Mouse (Mus musculus): ENCODE measurements around the gene Smu1.

Gene Smu1

DNA sequence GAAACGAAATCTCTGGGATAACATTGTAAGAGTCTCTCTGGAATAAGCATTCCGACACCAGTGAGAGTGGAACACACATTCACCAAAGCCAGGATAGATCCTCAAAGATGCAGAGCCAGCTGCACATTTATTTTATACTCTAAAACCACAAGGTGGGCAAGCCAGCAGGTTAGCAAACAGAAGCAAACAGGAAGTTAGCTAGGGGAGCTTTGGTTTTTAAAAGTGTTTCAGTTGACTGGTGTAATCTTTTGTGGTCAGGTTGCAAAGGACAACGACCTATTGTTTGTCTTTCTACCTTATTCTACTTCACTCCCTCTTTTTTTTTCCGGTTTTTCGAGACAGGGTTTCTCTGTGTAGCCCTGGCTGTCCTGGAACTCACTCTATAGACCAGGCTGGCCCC, 2.2 kb upstream of the Smu1 start:
- in situ Hi-C loops (cut with MboI; ENCODE audit: low sequenced_read_pairs) = no loop called here

DNA sequence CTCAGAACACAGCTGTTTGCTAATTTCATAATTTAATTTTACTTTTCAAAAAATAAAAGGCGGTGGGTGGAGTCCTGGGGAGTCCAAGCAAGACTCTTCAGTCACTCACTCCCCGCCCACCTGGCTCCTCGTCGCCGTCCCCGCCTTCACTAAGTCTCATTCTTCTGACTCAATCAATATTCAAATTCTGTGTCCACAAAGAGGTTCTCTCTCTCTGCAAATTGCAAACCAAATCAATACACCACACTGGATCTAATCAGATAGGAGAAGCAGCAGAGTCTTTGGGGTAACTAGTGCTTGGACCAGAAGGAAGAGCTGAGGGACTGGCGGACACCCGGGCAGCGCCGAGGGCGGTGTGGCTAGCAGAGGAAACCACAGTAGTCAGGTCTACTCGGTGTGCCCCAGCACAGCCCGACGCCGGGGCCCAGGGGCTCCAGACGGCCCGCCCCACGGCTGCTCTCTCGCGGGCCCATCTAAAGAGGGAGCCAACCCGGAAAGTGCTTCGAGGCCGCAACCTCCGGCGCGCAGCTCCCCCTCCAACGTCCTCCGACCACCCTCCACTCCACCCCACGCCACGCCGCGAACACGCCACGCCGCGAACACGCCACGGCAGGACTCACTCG, 455 bp downstream of the Smu1 start:
- in situ Hi-C loops (cut with MboI; ENCODE audit: low sequenced_read_pairs) = no loop called here

DNA sequence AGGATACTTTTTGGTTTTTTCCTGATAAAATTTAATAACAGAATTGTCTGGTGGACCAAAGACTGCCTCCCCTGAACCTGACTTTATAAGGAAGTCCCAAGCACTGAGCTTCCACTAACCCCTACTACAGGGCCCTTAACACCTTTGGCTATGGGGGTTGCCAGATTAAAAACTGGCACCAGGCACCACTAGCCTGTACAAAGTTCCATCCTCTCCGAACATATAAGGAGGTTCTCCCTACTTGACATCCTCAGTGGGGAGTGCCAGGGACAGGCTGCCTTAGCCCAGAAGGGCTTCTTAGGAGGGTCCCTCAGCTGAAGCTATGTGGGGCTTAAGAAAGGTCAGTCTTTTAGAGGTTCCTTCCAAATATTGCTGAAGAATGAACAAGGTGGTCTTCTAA, 22.4 kb downstream of the Smu1 start:
- in situ Hi-C loops (cut with MboI; ENCODE audit: low sequenced_read_pairs) = no loop called here

DNA sequence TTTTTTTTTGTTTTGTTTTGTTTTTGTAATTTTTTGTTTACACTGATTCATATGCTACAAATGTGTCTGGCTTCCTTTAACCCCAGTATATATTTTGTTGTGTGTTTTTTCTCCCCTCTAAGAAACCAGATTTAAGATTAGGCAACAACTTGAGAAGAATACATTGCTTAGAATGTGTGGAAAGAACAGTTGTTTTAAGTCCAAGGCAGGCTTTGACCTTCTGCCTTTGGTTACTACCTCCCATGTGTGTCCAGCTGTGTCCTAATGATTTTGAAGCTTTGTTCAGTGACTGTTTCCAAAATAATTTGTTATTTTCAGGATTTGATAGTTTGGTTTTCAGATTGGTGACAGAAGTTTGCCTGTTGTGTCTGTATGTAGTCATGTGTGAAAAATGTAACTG, 26.5 kb downstream of the Smu1 start:
- in situ Hi-C loops (cut with MboI; ENCODE audit: low sequenced_read_pairs) = no loop called here

- in situ Hi-C loops (cut with MboI; ENCODE audit: low sequenced_read_pairs) = no loop called here
Observed at GRCm38 (mm10) chr4:40727247-40727646, 30.5 kb downstream of the Smu1 start.

DNA sequence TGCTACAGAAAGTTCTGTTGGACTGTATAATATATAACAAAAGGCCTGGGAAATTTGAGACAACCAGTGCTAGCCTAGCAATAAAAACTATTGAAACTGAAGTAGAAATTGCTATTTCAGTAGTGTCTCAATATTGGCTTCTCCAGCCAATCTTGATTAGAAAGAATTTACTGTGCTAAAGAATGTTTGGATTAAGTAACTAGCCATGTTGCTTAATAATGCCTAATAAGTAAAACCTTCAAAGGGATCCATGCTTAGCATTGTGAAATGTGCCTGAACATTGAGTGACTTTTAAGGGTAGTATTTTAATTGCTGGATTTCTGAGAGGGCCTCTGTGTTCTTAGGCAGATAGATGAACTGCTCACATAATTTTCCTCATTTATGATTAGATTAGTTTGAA, 32.2 kb downstream of the Smu1 start:
- in situ Hi-C loops (cut with MboI; ENCODE audit: low sequenced_read_pairs) = no loop called here

GRCm38 (mm10) chr4:40725141-40725540, 32.6 kb downstream of the Smu1 start:
- in situ Hi-C loops (cut with MboI; ENCODE audit: low sequenced_read_pairs) = no loop called here

- in situ Hi-C loops (cut with MboI; ENCODE audit: low sequenced_read_pairs) = no loop called here
Observed at GRCm38 (mm10) chr4:40722687-40723460, 34.8 kb downstream of the Smu1 start.

DNA sequence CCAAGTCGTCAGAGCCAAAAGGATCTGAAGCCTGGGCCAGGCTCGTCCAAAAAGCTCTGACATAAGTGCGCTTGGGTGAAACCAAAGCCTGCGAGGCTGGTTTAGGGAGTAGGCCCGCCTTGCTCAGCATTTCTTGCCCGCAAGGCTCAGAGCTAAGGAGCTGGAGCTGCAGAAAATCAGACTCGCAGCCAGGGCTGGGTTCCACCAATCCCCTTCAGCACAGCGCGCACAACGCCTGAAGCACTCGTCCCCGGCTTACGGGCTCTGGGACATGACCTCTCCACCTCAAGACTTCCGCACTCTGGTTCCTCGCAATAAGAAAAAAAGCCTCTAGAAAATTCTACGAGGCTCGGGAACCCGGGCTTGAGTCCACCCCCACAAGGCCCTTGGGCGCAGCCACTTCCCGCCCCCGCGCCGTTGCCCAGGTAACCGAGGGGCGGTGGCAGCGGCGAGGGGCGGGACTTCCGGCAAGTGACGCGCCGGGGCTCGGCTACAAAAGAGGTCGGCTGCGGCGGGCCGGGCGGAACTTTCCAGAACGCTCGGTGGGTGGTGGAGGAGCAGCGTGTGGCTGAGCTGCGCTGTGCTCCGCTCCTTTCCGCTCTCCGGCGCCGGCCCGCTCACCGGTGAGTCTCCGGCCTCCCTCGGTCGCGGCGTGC, 35.6 kb downstream of the Smu1 start, which contains the start of gene Dnaja1:
Gene Dnaja1, plus strand, starts transcription at position 140 of the 656 bp plus-strand sequence.
- in situ Hi-C loops (cut with MboI; ENCODE audit: low sequenced_read_pairs) = no loop called here

- in situ Hi-C loops (cut with MboI; ENCODE audit: low sequenced_read_pairs) = no loop called here
Observed at GRCm38 (mm10) chr4:40720910-40721309, 36.8 kb downstream of the Smu1 start.

DNA sequence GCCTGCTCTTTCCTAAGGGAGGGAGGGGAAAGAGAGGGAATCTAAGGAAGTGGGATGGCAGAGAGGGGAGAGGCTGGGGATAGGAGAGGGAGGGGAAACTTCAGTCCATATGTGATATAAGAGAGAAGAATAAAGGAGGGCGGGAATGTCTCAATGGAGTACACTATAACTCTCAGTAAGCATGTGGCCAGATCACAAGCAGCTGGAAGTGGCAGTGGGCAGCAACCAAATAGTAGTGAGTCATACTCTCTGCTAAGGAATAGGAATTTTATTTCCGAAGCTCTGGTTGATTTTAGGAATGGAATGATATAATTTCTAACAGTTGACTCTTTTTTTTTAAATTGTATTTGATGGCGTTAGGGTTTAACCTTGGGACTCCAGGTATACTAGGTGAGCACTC, 40.6 kb downstream of the Smu1 start:
- in situ Hi-C loops (cut with MboI; ENCODE audit: low sequenced_read_pairs) = no loop called here

DNA sequence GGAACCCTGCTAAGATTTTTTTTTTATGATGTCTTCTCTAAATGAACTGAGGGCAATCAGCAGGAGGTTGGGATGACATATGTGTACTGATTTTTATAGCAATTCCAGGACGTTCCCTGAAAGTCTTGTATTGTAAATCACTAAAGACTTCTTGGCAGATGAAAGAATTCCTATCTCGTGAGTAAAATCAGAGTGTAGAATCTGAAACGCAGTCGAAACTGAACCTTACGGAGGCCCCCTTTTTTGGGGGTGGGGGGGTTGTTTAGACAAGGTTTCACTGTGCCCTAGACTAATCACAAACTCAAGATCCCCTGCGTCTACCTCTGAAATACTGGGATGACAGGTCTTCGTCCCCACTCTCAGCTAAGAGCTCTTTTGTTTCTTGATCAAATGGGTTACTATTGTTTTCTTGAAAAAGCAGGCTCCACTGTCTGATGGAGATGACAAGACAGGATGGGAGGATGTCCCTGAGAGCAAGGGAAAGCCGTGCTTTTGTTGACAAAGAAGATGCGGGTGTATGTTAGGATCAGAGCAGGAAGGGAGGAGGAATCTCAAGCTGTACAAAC, 53.9 kb downstream of the Smu1 start:
- in situ Hi-C loops (cut with MboI; ENCODE audit: low sequenced_read_pairs) = no loop called here

DNA sequence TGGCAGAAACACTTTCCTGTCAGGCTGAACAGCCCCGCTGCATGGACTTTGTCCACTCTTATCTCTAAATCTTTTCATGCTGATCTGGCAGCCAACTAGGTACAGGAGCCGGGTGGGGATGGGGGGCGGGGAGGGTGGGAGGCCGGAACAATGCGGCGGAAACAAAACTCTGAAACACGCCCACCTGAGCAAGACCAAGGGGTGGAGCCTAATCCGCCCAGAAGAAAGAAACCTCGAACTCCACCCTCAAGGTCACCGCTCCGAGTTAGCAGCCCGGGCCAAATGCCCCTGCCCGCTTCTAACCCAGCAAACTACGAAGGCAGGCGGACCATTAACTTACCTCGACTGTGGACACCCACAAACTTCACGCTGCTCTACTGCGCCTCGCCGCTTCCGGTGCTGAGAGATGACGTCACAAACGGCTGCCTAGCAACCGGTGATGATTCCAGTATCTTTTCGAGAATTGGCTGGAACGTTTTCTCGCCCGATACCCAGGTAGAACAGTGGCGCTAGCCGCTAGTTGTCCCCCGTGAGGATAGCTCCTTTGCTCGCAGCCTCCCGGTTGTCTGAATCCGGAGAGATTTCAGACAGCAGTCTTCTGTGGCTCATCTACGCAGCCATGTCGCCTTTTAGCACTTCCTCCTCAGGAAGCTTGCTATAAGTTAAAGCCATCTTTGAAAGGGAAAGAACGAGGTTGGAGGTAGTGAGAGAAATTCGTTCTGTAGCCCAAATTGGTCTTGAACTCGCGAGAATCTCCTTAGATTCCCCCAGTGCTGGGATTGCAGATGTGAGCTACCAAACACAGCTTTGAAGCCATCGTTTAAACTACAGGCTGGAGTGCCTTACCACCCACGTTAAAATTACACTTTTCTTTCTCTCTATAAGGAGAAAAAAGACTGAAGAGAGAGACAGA, 54.7 kb downstream of the Smu1 start, which contains the start of gene Aptx:
Gene Aptx, minus strand, starts transcription at position 398 of the 913 bp plus-strand sequence.
- in situ Hi-C loops (cut with MboI; ENCODE audit: low sequenced_read_pairs) = no loop called here

DNA sequence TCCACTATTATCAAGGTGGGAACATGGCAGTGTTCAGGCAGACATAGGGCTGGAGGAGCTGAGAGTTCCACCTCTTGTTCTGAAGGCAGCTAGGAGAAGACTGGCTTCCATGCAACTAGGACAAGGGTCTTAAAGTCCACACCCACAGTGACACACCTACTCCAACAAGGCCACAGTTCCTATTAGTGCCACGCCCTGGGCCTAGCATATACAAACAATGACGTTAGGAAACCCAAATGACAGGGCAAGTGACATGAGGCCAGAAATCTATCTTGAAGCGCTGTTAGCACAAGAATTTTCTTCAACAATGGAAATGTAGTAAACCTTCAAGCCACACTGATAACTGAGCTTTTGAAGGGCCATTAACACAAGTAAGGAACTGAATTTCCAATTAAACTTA, 55.9 kb downstream of the Smu1 start:
- in situ Hi-C loops (cut with MboI; ENCODE audit: low sequenced_read_pairs) = no loop called here

DNA sequence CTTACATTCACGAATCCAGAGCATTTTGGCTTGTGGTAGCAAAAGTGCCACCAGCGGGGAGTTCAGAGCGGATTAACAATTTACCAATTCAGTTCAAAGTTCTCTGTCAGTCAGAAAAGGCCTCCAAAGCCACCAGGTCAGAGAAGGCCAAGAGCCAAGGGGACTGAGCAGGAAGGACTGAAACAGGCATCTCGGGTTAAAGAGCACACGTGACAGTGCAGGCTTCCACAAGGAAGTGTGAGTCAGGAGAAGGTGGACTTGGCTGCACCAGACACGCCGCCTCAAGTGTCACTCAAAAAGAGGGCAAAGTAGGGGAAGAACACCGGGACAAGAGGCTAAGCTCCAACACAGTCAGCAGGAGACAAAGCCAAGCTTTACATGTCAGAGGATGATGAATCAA, 57.5 kb downstream of the Smu1 start:
- in situ Hi-C loops (cut with MboI; ENCODE audit: low sequenced_read_pairs) = no loop called here

- in situ Hi-C loops (cut with MboI; ENCODE audit: low sequenced_read_pairs) = loop anchor here (25.0 kb wide), 2 partner anchors 410 to 560 kb away; partner anchors contain the start of genes Aco1 and Ndufb6
Observed at GRCm38 (mm10) chr4:40697059-40697458, 60.7 kb downstream of the Smu1 start.

GRCm38 (mm10) chr4:40691100-40691499, 66.6 kb downstream of the Smu1 start:
- in situ Hi-C loops (cut with MboI; ENCODE audit: low sequenced_read_pairs) = loop anchor here (25.0 kb wide), 2 partner anchors 404 to 554 kb away; partner anchors contain the start of genes Aco1 and Ndufb6
